12 mouse cellular contexts compared by ENCODE assay signal in the genomic region with DNA sequence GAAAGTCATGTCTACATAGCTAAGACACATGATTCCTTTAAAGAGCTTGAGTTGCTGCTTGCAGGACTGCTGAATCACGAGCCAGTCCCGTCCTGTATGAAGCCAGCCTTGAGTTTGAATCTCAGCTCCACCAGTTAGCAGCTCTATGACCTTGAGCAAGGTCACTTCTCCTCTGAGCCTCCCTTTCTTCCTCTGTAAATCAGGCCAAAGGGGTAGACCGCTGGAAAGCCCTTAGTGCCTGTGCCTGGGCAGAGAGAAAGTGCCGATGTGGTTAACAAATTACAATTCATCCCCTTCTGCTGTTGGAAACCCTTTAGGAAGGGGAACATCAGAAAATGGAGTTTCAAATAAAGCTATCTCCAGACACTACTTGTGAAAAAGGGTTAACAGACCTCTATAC. TPM values are rescaled to one million over a fixed set of nuclear protein-coding genes. Genes with fewer than 3 reads are reported as not detected.
DNase-seq lines count a peak whose midpoint lies in the region; ATAC-seq lines count a peak whose summit lies in the region.
"Had no signal": no experiment of that assay in that cellular context is flagged by ENCODE, and none has a peak within 500 bp of the region (broad histone marks: within the 10 kb centered on the region; RNA-seq: fewer than 3 reads in every experiment).

No protein-coding gene starts in this region.

- H3K4me1 ChIP-seq in neural tube, embryonic 11.5 days (ENCODE audit: control insufficient read depth, insufficient read depth, low read length), result no peaks in the 10 kb centered on the region
- H3K4me1 ChIP-seq in midbrain, embryonic 11.5 days (ENCODE audit: control insufficient read depth, insufficient read depth, low read length), result peaks cover 4% of the 10 kb centered on the region; the same call in 1 of the 2 replicates
- H3K4me1 ChIP-seq: liver, embryonic 15.5 days had no signal

- no peak overlapping the region for H3K9ac ChIP-seq in neural tube, embryonic 11.5 days (ENCODE audit: low read length)
- H3K9ac ChIP-seq in midbrain, embryonic 11.5 days (ENCODE audit: low read length), result peak overlapping the region; percentile 83
- H3K9ac ChIP-seq: liver, embryonic 15.5 days had no signal

- H3K27ac ChIP-seq in neural tube, embryonic 11.5 days (ENCODE audit: low read depth, low read length), result no peak overlapping the region
- no peak overlapping the region for H3K27ac ChIP-seq in midbrain, embryonic 11.5 days (ENCODE audit: low read depth, low read length)
- H3K27ac ChIP-seq: liver, embryonic 15.5 days had no signal

- peak overlapping the region; percentile 72 for H3K4me2 ChIP-seq in neural tube, embryonic 11.5 days (ENCODE audit: low read depth)
- peak overlapping the region; percentile 81 for H3K4me2 ChIP-seq in midbrain, embryonic 11.5 days

- WGBS in neural tube, embryonic 11.5 days, result 43% methylated on average over 4 of the region's 4 CpGs
- WGBS in midbrain, embryonic 11.5 days, result 43% methylated on average over 4 of the region's 4 CpGs

- H3K27me3 ChIP-seq in neural tube, embryonic 11.5 days (ENCODE audit: control insufficient read depth, insufficient read depth, low read length), result no peaks in the 10 kb centered on the region; the same call in 1 of the 2 replicates
- no peaks in the 10 kb centered on the region for H3K27me3 ChIP-seq in midbrain, embryonic 11.5 days (ENCODE audit: control insufficient read depth, insufficient read depth, low read length)

- DNase-seq in cerebellum, adult 9-11 months, result peak; percentile 57
- no peak for DNase-seq in cerebellum, adult 9-10 months
- DNase-seq in neural tube, embryonic 11.5 days (ENCODE audit: low spot score), result no peak
- no peak for DNase-seq in neural tube, embryonic 10.5 days (ENCODE audit: extremely low spot score, low spot score)
- DNase-seq in midbrain, embryonic 11.5 days (ENCODE audit: low spot score, missing footprints), result no peak
- DNase-seq in thymus, postnatal 14 days, result no peak
- DNase-seq: heart, postnatal 36 days had no signal

- ATAC-seq in neural tube, embryonic 11.5 days (ENCODE audit: insufficient read depth, low FRiP score, low TSS enrichment), result no peak
- no peak; the same call in 1 of the 2 replicates for ATAC-seq in midbrain, embryonic 11.5 days (ENCODE audit: low FRiP score)
- ATAC-seq in monocyte, adult 5-6 weeks (replicated peaks; ENCODE audit: insufficient number of reproducible peaks, low FRiP score, low TSS enrichment, poor library complexity, severe bottlenecking), result no peak
- no peak for ATAC-seq in megakaryocyte-erythroid progenitor cell, adult 5-6 weeks (replicated peaks; ENCODE audit: low FRiP score, low TSS enrichment, poor library complexity, severe bottlenecking)

- H3K36me3 ChIP-seq in neural tube, embryonic 11.5 days (ENCODE audit: control insufficient read depth, insufficient read depth, low read length), result no peaks in the 10 kb centered on the region
- H3K36me3 ChIP-seq in midbrain, embryonic 11.5 days (ENCODE audit: control insufficient read depth, insufficient read depth, low read length), result no peaks in the 10 kb centered on the region
- H3K36me3 ChIP-seq: liver, embryonic 15.5 days had no signal

- peak overlapping the region; percentile 64; the same call in 1 of the 2 replicates for H3K4me3 ChIP-seq in neural tube, embryonic 11.5 days (ENCODE audit: low read depth, low read length)
- peak overlapping the region; percentile 55 for H3K4me3 ChIP-seq in midbrain, embryonic 11.5 days (ENCODE audit: low read depth, low read length)
- H3K4me3 ChIP-seq: liver, embryonic 15.5 days had no signal

- H3K9me3 ChIP-seq in neural tube, embryonic 11.5 days (ENCODE audit: control insufficient read depth, low read length), result no peaks in the 10 kb centered on the region
- no peaks in the 10 kb centered on the region for H3K9me3 ChIP-seq in midbrain, embryonic 11.5 days (ENCODE audit: control insufficient read depth, low read length)
- H3K9me3 ChIP-seq: liver, embryonic 15.5 days had no signal

RNA-seq across cellular contexts. Expression of gene Gdap1l1, which starts 0.5 kb away (rescaled TPM):
- polyA plus RNA-seq in neural tube, embryonic 11.5 days (2014; fragmentation: Nextera tagmentation; extraction: Ambion mirVana), result 50.4 and 53.8 TPM in 2 replicates
- 42.8 and 42.9 TPM in 2 replicates for polyA plus RNA-seq in midbrain, embryonic 11.5 days (2014; fragmentation: Nextera tagmentation; extraction: Ambion mirVana)
- total RNA-seq in monocyte, adult 5-6 weeks (2017), result not detected in 3 replicates
- total RNA-seq in megakaryocyte-erythroid progenitor cell, adult 5-6 weeks (2014; fragmentation: Nextera tagmentation), result not detected in 2 replicates
- total RNA-seq in megakaryocyte-erythroid progenitor cell, adult 5-6 weeks (2017), result not detected in 2 replicates
- total RNA-seq: heart, postnatal 36 days had no signal

RNA-seq across cellular contexts. Expression of gene Oser1, which starts 13.3 kb away (rescaled TPM):
- 85.4 and 86.7 TPM in 2 replicates for polyA plus RNA-seq in neural tube, embryonic 11.5 days (2014; fragmentation: Nextera tagmentation; extraction: Ambion mirVana)
- 89.2 and 91.9 TPM in 2 replicates for polyA plus RNA-seq in midbrain, embryonic 11.5 days (2014; fragmentation: Nextera tagmentation; extraction: Ambion mirVana)
- total RNA-seq in monocyte, adult 5-6 weeks (2017), result 88.1 to 169 TPM (median 163 TPM) in 3 replicates
- total RNA-seq in megakaryocyte-erythroid progenitor cell, adult 5-6 weeks (2014; fragmentation: Nextera tagmentation), result 24.6 and 25.8 TPM in 2 replicates
- 46.6 and 53.5 TPM in 2 replicates for total RNA-seq in megakaryocyte-erythroid progenitor cell, adult 5-6 weeks (2017)

RNA-seq across cellular contexts. Expression of gene Fitm2, which starts 34.6 kb away (rescaled TPM):
- 12.7 and 13.9 TPM in 2 replicates for polyA plus RNA-seq in neural tube, embryonic 11.5 days (2014; fragmentation: Nextera tagmentation; extraction: Ambion mirVana)
- polyA plus RNA-seq in midbrain, embryonic 11.5 days (2014; fragmentation: Nextera tagmentation; extraction: Ambion mirVana), result 9.3 and 9.6 TPM in 2 replicates
- 2.2 to 3.4 TPM (median 3.2 TPM) in 3 replicates for total RNA-seq in monocyte, adult 5-6 weeks (2017)
- total RNA-seq in megakaryocyte-erythroid progenitor cell, adult 5-6 weeks (2014; fragmentation: Nextera tagmentation), result 3.3 and 6.6 TPM in 2 replicates
- 6.2 and 8.8 TPM in 2 replicates for total RNA-seq in megakaryocyte-erythroid progenitor cell, adult 5-6 weeks (2017)

RNA-seq across cellular contexts. Expression of gene Jph2, which starts 40.0 kb away (rescaled TPM):
- polyA plus RNA-seq in neural tube, embryonic 11.5 days (2014; fragmentation: Nextera tagmentation; extraction: Ambion mirVana), result 0.50 and 0.52 TPM in 2 replicates
- 0.19 TPM in 2 replicates for polyA plus RNA-seq in midbrain, embryonic 11.5 days (2014; fragmentation: Nextera tagmentation; extraction: Ambion mirVana)
- not detected in 3 replicates for total RNA-seq in monocyte, adult 5-6 weeks (2017)
- total RNA-seq in megakaryocyte-erythroid progenitor cell, adult 5-6 weeks (2014; fragmentation: Nextera tagmentation), result not detected in 2 replicates
- total RNA-seq in megakaryocyte-erythroid progenitor cell, adult 5-6 weeks (2017), result not detected in 2 replicates

RNA-seq across cellular contexts. Expression of gene R3hdml, which starts 54.3 kb away (rescaled TPM):
- 0.28 and 0.37 TPM in 2 replicates for polyA plus RNA-seq in neural tube, embryonic 11.5 days (2014; fragmentation: Nextera tagmentation; extraction: Ambion mirVana)
- not detected in 2 replicates for polyA plus RNA-seq in midbrain, embryonic 11.5 days (2014; fragmentation: Nextera tagmentation; extraction: Ambion mirVana)
- total RNA-seq in monocyte, adult 5-6 weeks (2017), result not detected in 3 replicates
- not detected in 2 replicates for total RNA-seq in megakaryocyte-erythroid progenitor cell, adult 5-6 weeks (2014; fragmentation: Nextera tagmentation)
- total RNA-seq in megakaryocyte-erythroid progenitor cell, adult 5-6 weeks (2017), result not detected in 2 replicates
- total RNA-seq: heart, postnatal 36 days; layer of hippocampus, adult 8-10 months had no signal
- polyA plus RNA-seq: liver, embryonic 15.5 days; spleen, adult 2 months had no signal
